In genomic region chr6:92786701-92787375, GRCm38 (mm10) we compare ENCODE assay signal across 9 mouse cellular contexts. TPM values are rescaled to one million over a fixed set of nuclear protein-coding genes. Genes with fewer than 3 reads are reported as not detected.
DNase-seq lines count a peak whose midpoint lies in the region; ATAC-seq lines count a peak whose summit lies in the region.
"Had no signal": no experiment of that assay in that cellular context is flagged by ENCODE, and none has a peak within 500 bp of the region (broad histone marks: within the 10 kb centered on the region; RNA-seq: fewer than 3 reads in every experiment).

No protein-coding gene starts in this region.

- H3K4me3 ChIP-seq in heart, embryonic 10.5 days = peak overlapping the region; percentile 46
- H3K4me3 ChIP-seq in forebrain, embryonic 16.5 days (replicated peaks; ENCODE audit: low read length) = peak overlapping the region; percentile 41
- peak overlapping the region; percentile 48 for H3K4me3 ChIP-seq in midbrain, embryonic 10.5 days

- peak overlapping the region; percentile 75 for H3K4me2 ChIP-seq in forebrain, embryonic 16.5 days (ENCODE audit: low read length)

- no peaks in the 10 kb centered on the region for H3K9me3 ChIP-seq in heart, embryonic 10.5 days
- no peaks in the 10 kb centered on the region for H3K9me3 ChIP-seq in forebrain, embryonic 16.5 days (ENCODE audit: control insufficient read depth, low read length)
- H3K9me3 ChIP-seq in midbrain, embryonic 10.5 days (replicated peaks) = no peaks in the 10 kb centered on the region

- peak; percentile 25 for ATAC-seq in forebrain, embryonic 16.5 days
- no peak for ATAC-seq in activated CD4-positive, CD25-positive, alpha-beta regulatory T cell, adult 4 months

- H3K36me3 ChIP-seq in heart, embryonic 10.5 days = peaks cover 24% of the 10 kb centered on the region; the same call in 1 of the 2 replicates
- no peaks in the 10 kb centered on the region for H3K36me3 ChIP-seq in forebrain, embryonic 16.5 days (ENCODE audit: control insufficient read depth, insufficient read depth)
- H3K36me3 ChIP-seq in midbrain, embryonic 10.5 days = no peaks in the 10 kb centered on the region

- DNase-seq in heart, embryonic 10.5 days (ENCODE audit: low spot score) = no peak
- no peak for DNase-seq in heart, adult 18-20 months
- peak; percentile 39 for DNase-seq in ES-CJ7 (ENCODE audit: low read depth, low spot score)
- no peak for DNase-seq in midbrain, embryonic 10.5 days (ENCODE audit: low spot score)
- no peak for DNase-seq in spleen, adult 18-20 months
- no peak for DNase-seq in kidney, postnatal 10 days

- H3K9ac ChIP-seq in forebrain, embryonic 16.5 days (replicated peaks; ENCODE audit: low read depth, low read length) = peak overlapping the region; percentile 35

- H3K27me3 ChIP-seq in heart, embryonic 10.5 days (ENCODE audit: insufficient read depth, poor library complexity, severe bottlenecking) = peaks cover 13% of the 10 kb centered on the region; the same call in 1 of the 2 replicates
- peaks cover 7% of the 10 kb centered on the region for H3K27me3 ChIP-seq in forebrain, embryonic 16.5 days (replicated peaks; ENCODE audit: control insufficient read depth, insufficient read depth, low read length)
- peaks cover 33% of the 10 kb centered on the region for H3K27me3 ChIP-seq in midbrain, embryonic 10.5 days (ENCODE audit: low read depth, poor library complexity, severe bottlenecking)

- peak overlapping the region; percentile 73 for H3K27ac ChIP-seq in heart, embryonic 10.5 days
- H3K27ac ChIP-seq in forebrain, embryonic 16.5 days (ENCODE audit: low read length) = no peak overlapping the region
- no peak overlapping the region; the same call in 1 of the 2 replicates for H3K27ac ChIP-seq in midbrain, embryonic 10.5 days (replicated peaks)
- H3K27ac ChIP-seq: macrophage had no signal

- WGBS in heart, embryonic 10.5 days = 13% methylated on average over 20 of the region's 20 CpGs
- under 1% methylated on average over 20 of the region's 20 CpGs for WGBS in forebrain, embryonic 16.5 days
- 2% methylated on average over 20 of the region's 20 CpGs for WGBS in midbrain, embryonic 10.5 days

- H3K4me1 ChIP-seq in heart, embryonic 10.5 days = peaks cover 7% of the 10 kb centered on the region; the same call in 1 of the 2 replicates
- peaks cover 7% of the 10 kb centered on the region for H3K4me1 ChIP-seq in forebrain, embryonic 16.5 days (replicated peaks; ENCODE audit: control insufficient read depth, insufficient read depth, low read length)
- peaks cover 20% of the 10 kb centered on the region for H3K4me1 ChIP-seq in midbrain, embryonic 10.5 days

RNA-seq across cellular contexts. Expression of gene A730049H05Rik, which starts 29.4 kb away (rescaled TPM):
- 0.99 and 1.7 TPM in 2 replicates for polyA plus RNA-seq in heart, embryonic 10.5 days (2016; fragmentation: Nextera tagmentation; extraction: Ambion mirVana)
- not detected for total RNA-seq in heart, adult 18-20 months (2021)
- polyA plus RNA-seq in forebrain, embryonic 16.5 days (2015; fragmentation: Nextera tagmentation; extraction: Ambion mirVana) = 0.19 TPM in 1 of 2 replicates, not detected in the other
- 0.68 and 1.5 TPM in 2 replicates for polyA plus RNA-seq in midbrain, embryonic 10.5 days (2016; fragmentation: Nextera tagmentation; extraction: Ambion mirVana)
- not detected for polyA plus RNA-seq in activated CD4-positive, CD25-positive, alpha-beta regulatory T cell, adult 4 months (2017; shearing (Covaris generic))
- polyA plus RNA-seq: macrophage had no signal
